Mouse (Mus musculus) subcutaneous adipose tissue, adult 2 months (tissue): ENCODE measurements around the gene Adgrf3. TPM values are rescaled to one million over a fixed set of nuclear protein-coding genes. Genes with fewer than 3 reads are reported as not detected.

Experiments
- polyA plus RNA-seq: library from polyadenylated mRNA; depleted of rRNA; stranded (reverse); fragments of >200 nt; gene quantifications from 2 replicates; pipeline ENCODE4 v1.2.3, GENCODE M21; 2012; ENCODE audit warnings: low replicate concordance; rRNA removed

Adgrf3 gene
- not detected in 2 replicates for polyA plus RNA-seq

DNA sequence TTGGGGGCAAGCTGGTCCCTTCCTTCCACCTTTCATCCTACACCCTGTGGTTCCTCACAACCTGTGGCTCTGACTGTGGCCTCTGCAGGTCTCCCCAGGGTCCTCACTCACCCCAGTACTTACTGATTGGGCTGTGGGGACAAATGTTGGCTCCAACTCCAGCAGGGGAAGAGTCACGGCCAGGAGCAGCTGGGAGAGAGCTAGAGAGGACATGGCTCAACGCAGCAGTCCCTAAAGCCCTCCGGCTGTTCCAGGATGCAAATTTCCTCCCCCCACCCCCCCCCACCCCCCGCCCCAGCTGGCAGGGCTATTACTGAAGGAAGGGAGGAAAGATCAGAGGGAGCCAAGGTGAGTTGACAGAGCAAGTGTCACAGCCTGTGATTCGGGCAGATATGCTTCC, at the start of gene Adgrf3:
Adgrf3 (minus strand) TSS at position 230 of the 400 bp plus-strand sequence.

GRCm38 (mm10) chr5:30232271-30232971, 26.9 kb upstream of the Adgrf3 start, which contains the start of gene Selenoi:
TSS of gene Selenoi (plus strand) at chr5:30232581.

DNA sequence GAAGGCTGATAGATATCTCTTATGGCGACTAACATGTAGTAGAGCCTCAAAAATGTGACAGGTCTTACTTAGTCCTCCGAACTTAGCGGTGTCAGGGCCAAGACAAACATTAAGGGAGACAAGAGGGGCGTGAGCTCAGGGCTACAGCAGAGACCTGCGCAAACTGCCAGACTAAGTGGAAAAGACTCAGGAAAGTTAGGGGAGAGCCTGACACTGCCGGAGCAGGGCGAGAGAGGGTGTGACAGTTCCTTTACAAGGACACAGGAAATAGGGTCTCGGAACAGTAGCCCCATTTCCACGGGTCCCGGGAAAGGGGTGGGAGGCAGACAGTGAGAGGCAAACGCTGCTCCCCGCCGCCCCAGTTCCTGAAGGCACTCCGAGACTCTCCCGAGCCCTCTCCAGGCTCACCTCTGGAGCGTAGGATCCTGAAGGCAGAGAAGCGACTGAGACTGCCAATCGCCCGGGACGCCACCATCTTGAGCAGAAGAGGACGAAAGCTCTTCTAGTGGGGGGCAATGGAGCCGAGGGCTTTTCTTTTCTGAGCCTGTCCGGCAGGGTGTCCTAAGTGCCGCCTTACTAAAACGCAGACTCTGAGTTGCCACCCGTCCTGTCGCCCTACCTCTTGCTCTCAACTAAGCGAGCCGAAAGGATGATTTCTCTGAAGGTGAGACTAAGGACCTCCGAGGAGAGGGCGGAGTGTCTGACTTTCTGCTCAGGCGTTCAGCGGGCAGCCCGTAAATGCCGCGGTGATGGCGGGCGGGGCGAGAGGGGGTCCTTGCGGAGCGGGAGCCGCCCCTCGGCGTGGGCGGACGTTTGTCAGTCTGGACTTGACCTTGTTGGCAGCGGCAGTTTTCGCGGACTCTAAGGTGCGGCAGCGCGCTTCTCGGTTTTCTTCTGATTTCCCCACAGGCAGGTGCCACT, 50.8 kb downstream of the Adgrf3 start, which contains the start of the genes Hadha and Hadhb:
Hadha (minus strand) TSS at position 689 of the 921 bp plus-strand sequence.
Hadhb (plus strand) TSS at position 775 of the 921 bp plus-strand sequence.

Other genes with a start within 250 kb of the Adgrf3 start
- 0.10 TPM in 1 of 2 replicates, not detected in the other for gene Il6, start 192.6 kb downstream of the Adgrf3 start, polyA plus RNA-seq
- 11.1 and 33.4 TPM in 2 replicates for gene Tyms, start 132.1 kb downstream of the Adgrf3 start, polyA plus RNA-seq
- gene Garem2, start 100.6 kb downstream of the Adgrf3 start, polyA plus RNA-seq, result 0.13 and 0.15 TPM in 2 replicates
- not detected in 2 replicates for gene 3110082J24Rik, start 99.6 kb downstream of the Adgrf3 start, polyA plus RNA-seq
- 103 and 148 TPM in 2 replicates for gene Hadha, start 50.6 kb downstream of the Adgrf3 start, polyA plus RNA-seq
- gene Hadhb, start 50.5 kb downstream of the Adgrf3 start, polyA plus RNA-seq, result 261 and 431 TPM in 2 replicates
- gene Selenoi, start 26.9 kb upstream of the Adgrf3 start, polyA plus RNA-seq, result 37.8 and 41.3 TPM in 2 replicates
- gene Drc1, start 75.7 kb upstream of the Adgrf3 start, polyA plus RNA-seq, result 0.09 TPM in 1 of 2 replicates, not detected in the other